Mouse (Mus musculus) E14TG2a.4 (cell line): ENCODE results near the gene Mgat4d.

Source experiments
- H3K27me3 ChIP-seq: 2 replicates; pipeline ENCODE4 v1.6.1; 2014; ENCODE audit warnings: low read length, control low read depth; ENCODE audit not compliant: insufficient read depth
- H3K36me3 ChIP-seq: 2 replicates; pipeline ENCODE4 v1.6.1; 2014; ENCODE audit warnings: low read length, control low read depth; ENCODE audit not compliant: insufficient read depth
- H3K4me1 ChIP-seq: replicated peaks from 2 replicates; pipeline ENCODE4 v1.6.1; 2014; ENCODE audit warnings: low read depth, low read length, control low read depth
- H3K4me3 ChIP-seq: replicated peaks from 2 replicates; pipeline ENCODE4 v1.5.1; 2014; ENCODE audit warnings: mild to moderate bottlenecking, low read length
- H3K9me3 ChIP-seq: 2 replicates; pipeline ENCODE4 v1.6.1; 2014; ENCODE audit warnings: low read length, control low read depth
- CTCF ChIP-seq: conservative IDR thresholded peaks from 2 replicates; pipeline ENCODE4 v1.5.1; 2014; ENCODE audit warnings: low read length
- NANOG ChIP-seq: IDR thresholded peaks from 2 replicates; pipeline ENCODE4 v1.6.1; 2014; ENCODE audit warnings: borderline replicate concordance, low read length, mixed read lengths
- POU5F1 ChIP-seq: IDR thresholded peaks from 2 replicates; pipeline ENCODE4 v1.6.1; 2014; ENCODE audit warnings: low read length, borderline replicate concordance

The Mgat4d gene

DNA sequence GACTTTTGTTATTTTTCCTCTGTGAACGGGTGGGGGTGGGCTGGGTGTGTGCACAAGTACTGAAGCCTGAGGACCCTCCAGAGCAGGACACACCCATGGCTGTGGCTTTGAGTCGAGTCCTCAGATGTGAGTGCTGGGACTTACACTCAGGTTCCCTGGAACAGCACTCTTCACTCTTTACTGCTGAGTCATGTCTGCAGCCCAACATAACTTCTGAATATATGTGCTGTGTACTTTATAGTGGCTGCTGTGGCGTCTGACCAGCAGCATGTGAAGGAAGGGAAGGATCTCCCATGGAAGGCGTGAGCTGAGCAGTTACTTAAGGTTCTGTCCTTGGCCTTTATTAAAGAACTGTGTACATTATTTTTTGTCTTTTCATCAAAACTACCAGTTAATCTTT lies 31.9 kb downstream of the Mgat4d start:
- no peak overlapping the region for H3K4me3 ChIP-seq
- TF ChIP-seq POU5F1 = no peak
- TF ChIP-seq NANOG = no peak
- no peak for TF ChIP-seq CTCF
- H3K4me1 ChIP-seq = peaks cover 55% of the 10 kb centered on the region
- peaks cover under 1% of the 10 kb centered on the region; the same call in 1 of the 2 replicates for H3K9me3 ChIP-seq
- no peaks in the 10 kb centered on the region for H3K27me3 ChIP-seq
- no peaks in the 10 kb centered on the region for H3K36me3 ChIP-seq

DNA sequence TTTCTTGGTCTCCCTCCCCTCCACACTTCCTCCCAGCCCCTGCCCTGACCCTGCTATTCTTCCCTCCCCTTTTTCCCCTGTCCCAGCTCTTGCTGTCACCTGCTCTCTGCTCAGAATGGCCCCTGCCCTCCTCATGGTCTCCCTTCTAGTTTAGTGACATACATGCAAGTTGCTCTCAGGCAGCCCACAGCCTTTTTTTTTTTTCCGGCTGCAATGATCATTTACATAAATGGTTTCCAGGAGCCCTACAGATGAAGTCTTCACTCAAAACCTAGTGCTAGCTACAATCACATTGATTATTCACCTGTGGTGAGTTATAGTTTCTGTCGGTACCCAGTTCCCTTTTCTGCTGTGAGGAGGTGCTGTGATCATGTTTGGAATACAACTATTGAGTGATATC lies 32.7 kb downstream of the Mgat4d start:
- H3K4me3 ChIP-seq = no peak overlapping the region
- no peaks in the 10 kb centered on the region for H3K36me3 ChIP-seq
- no peak for TF ChIP-seq POU5F1
- no peak for TF ChIP-seq NANOG
- TF ChIP-seq CTCF = no peak
- H3K9me3 ChIP-seq = no peaks in the 10 kb centered on the region
- H3K4me1 ChIP-seq = peaks cover 55% of the 10 kb centered on the region
- no peaks in the 10 kb centered on the region for H3K27me3 ChIP-seq

DNA sequence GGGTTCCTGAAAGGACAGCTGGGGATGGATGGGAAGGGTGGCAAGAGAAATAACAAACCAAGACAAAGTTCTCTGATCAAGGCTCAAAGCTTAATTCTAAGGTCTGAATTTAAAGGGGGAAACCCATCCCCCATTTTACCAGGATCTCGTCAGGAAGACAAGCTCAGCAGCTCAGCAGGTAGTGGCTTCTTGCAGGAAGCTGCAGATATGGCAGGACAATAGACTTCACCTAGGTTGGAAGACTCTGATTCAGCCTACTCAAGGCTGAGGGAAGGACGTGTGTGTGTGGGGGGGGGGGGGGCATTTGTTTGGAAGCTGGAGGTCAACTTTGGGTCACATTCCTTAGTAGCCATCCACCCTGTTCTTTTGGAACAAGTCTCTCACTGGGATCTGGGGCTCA lies 34.6 kb downstream of the Mgat4d start:
- Histone ChIP-seq H3K36me3 (no peaks in the 10 kb centered on the region), H3K27me3 (no peaks in the 10 kb centered on the region)
- TF ChIP-seq NANOG (peak; percentile 75; the same call in 1 of the 2 replicates), CTCF (no peak), POU5F1 (no peak)

DNA sequence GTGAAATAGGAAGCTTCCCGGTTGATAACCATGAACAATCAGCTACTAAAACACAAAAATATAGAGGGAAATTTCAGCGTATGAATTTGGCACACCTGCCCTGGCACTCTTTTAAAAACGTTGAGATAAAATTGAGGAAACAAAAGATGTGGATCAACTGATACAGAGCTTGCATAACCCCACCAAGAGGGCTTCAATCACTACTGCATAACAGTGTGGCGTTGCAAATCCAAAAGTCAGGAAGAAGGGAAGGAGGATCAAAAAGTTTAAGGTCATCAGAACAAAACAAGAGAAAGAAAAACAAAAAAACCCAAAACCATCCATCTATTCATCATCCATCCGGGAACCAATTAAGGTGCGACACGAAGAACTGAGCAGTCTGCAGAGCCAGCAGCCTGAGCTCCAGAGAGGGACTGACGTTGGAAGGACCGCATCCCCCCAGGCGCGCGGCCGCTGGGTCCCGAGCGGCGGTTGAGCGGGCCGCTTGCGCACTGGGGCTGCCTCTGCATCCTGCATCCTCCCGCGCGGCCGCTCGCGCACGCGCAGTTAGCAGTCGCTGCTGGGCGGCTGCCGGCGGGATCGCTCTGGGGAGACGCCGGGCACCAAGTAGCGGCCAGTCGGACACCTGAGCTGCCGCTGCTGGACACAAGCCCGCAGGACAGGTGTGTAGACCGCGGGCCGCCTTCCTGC lies 41.2 kb downstream of the Mgat4d start, which contains the start of gene Clgn:
Gene Clgn (plus strand): TSS at position 552 of the 690 bp plus-strand sequence.
- 0 out of 2 replicates have a peak, but pooled peaks cover 6% of the 10 kb centered on the region for H3K27me3 ChIP-seq
- no peaks in the 10 kb centered on the region for H3K36me3 ChIP-seq
- H3K4me1 ChIP-seq = peaks cover 38% of the 10 kb centered on the region
- TF ChIP-seq CTCF = no peak
- TF ChIP-seq NANOG = no peak
- no peak for TF ChIP-seq POU5F1
- H3K4me3 ChIP-seq = peak within 1 kb of the TSS; percentile 90
- no peaks in the 10 kb centered on the region for H3K9me3 ChIP-seq

More for the DNA sequence above, 34.6 kb downstream of the Mgat4d start:
- Histone ChIP-seq H3K4me3 (no peak overlapping the region), H3K4me1 (peaks cover 49% of the 10 kb centered on the region), H3K9me3 (no peaks in the 10 kb centered on the region)

DNA sequence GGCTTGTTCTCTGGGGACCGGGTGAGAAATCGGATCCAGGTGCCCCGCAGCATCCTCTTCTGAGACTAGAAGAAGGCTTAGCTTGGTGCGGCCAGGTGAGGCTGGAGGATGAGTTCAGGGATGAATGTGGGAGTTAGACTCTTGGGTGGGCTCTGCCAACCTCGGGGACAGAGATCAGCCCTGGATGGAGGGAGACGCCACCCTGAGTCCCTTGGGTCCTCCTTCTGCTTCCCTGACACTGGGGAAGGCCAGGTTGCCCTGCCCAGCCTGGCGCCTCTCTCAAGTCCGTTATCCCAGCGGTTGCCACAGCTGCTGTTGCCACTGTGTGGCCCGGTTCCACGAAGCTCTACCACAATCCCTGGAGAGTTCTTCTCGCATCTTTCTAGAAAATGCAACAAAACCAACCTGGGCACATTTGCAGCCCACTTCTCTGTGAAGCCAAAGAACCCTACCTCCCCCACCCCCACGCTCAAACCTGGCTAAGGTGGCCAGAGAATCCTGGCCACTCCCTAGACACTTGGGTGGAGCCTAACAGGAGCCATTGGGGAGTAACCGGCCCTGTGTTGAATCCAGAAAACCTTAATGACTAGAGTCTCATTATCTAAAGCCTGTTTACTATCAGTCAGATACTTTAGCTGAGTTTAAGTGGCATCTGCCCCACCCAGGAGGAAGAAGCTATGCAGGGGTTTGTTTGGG lies 41.9 kb downstream of the Mgat4d start:
- Histone ChIP-seq H3K4me3 (peak overlapping the region; percentile 90), H3K36me3 (no peaks in the 10 kb centered on the region), H3K9me3 (no peaks in the 10 kb centered on the region), H3K27me3 (0 out of 2 replicates have a peak, but pooled peaks cover 6% of the 10 kb centered on the region), H3K4me1 (peaks cover 33% of the 10 kb centered on the region)
- TF ChIP-seq POU5F1 (no peak), NANOG (no peak), CTCF (no peak)

DNA sequence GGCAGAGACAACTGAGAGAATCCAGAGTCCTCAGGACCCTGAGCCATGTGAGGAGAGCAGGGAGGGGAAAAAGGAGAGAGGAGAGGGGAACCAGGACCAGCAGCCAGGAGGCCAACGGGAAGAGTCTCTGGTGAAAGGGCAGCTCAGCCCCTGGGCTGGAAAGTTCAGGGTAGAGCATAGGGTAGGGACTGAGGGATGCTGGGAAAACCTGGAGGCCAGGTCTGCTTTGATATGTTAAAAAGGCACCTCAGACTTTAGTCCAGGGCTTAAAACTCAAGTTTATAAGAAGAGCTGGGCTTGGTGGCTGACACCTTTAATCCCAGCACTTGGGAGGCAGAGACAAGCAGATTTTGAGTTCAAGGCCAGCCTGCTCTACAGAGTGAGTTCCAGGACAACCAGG lies 44.2 kb downstream of the Mgat4d start:
- Histone ChIP-seq H3K4me1 (peaks cover 52% of the 10 kb centered on the region), H3K36me3 (no peaks in the 10 kb centered on the region), H3K9me3 (no peaks in the 10 kb centered on the region), H3K27me3 (0 out of 2 replicates have a peak, but pooled peaks cover 6% of the 10 kb centered on the region), H3K4me3 (no peak overlapping the region)
- no peak for TF ChIP-seq POU5F1
- no peak for TF ChIP-seq NANOG
- no peak for TF ChIP-seq CTCF

DNA sequence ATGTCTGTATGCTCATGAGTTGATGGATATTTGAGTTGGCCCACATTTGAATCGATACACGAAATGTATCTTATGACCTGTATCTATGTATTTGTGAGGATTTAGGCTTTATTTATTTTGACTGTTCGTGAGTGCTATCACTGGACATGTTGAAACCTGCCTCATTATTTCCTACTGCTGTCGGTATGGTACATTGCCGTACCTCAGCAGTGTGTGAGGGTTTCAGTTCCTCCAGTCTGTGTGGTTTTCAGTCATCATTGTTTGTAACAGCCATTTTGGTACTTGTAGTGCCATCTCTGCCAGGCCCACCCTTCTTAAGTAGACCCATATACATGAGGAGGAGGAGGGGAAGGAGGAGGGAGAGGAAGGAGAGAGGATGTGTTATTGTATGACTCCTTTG lies 46.1 kb downstream of the Mgat4d start:
- no peak for TF ChIP-seq POU5F1
- no peak for TF ChIP-seq NANOG
- no peak for TF ChIP-seq CTCF

DNA sequence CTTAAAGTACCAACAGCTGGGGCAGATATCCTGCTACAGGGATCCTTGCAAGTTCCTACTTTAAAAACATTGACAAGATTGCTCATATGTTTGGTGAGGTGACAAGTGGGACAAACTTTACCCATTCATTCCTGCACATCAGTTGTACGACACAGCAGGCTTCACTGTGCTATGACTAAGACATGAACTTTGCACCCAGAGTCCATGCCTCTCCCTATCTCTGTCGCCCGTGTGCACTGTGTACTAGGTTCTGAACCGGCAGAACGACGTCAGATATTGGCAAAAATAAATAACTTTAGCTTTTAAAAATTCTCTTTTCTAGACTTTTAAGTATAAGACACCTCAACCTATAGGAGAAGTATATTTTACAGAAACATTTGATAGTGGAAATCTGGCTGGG lies 48.4 kb downstream of the Mgat4d start:
- H3K27me3 ChIP-seq = no peaks in the 10 kb centered on the region
- H3K9me3 ChIP-seq = no peaks in the 10 kb centered on the region
- TF ChIP-seq POU5F1 (no peak), CTCF (no peak), NANOG (no peak)
- peaks cover 16% of the 10 kb centered on the region; the same call in 1 of the 2 replicates for H3K36me3 ChIP-seq
- no peak overlapping the region for H3K4me3 ChIP-seq
- peaks cover 35% of the 10 kb centered on the region for H3K4me1 ChIP-seq

More for the DNA sequence above, 46.1 kb downstream of the Mgat4d start:
- no peaks in the 10 kb centered on the region for H3K9me3 ChIP-seq
- H3K4me1 ChIP-seq = peaks cover 50% of the 10 kb centered on the region
- H3K36me3 ChIP-seq = peaks cover 7% of the 10 kb centered on the region; the same call in 1 of the 2 replicates
- no peak overlapping the region for H3K4me3 ChIP-seq
- 0 out of 2 replicates have a peak, but pooled peaks cover 6% of the 10 kb centered on the region for H3K27me3 ChIP-seq
